Mouse (Mus musculus): ENCODE data around the gene Gcg. TPM values are rescaled to one million over a fixed set of nuclear protein-coding genes. Genes with fewer than 3 reads are reported as not detected.

Gene Gcg
- total RNA-seq (2021): not detected
- long read RNA-seq: 0 reads

- DNase-seq (ENCODE audit: low spot score in 2 of 2): no peak
Measured at GRCm38 (mm10) chr2:62483550-62483949, at the start of gene Gcg. Gcg (minus strand) TSS chr2:62483650.

- no peak for DNase-seq (ENCODE audit: low spot score in 2 of 2)
Measured at GRCm38 (mm10) chr2:62531065-62531464, 47.6 kb upstream of the Gcg start.

- DNase-seq (ENCODE audit: low spot score in 2 of 2): peak; percentile 37 to 64
Measured at GRCm38 (mm10) chr2:62526399-62526798, 42.9 kb upstream of the Gcg start.

- peak in 1 of 2 experiments; percentile 28 for DNase-seq (ENCODE audit: low spot score in 2 of 2)
Measured at GRCm38 (mm10) chr2:62517790-62518189, 34.3 kb upstream of the Gcg start.

- DNase-seq (ENCODE audit: low spot score in 2 of 2): no peak
Measured at GRCm38 (mm10) chr2:62514477-62514876, 31.0 kb upstream of the Gcg start.

DNA sequence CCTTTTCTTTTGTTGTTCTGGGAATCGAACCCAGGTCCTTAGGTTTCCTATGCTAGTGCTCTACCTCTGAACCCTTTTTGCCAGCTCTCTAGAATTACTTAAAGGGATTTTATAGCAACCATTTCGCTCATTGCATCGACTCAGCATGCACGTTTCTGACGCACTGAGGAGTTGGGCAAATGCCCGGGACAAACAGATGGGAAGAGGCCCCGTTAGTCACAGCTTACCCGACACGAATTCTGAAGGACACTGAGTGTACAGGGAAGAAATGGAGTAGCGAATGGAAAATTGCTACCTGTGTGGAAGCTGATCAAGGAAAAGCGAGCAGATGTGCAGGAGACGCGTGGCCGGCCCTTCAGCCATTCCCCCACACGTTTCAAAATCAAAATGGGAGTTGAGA is 30.0 kb upstream of the Gcg start:
- DNase-seq (ENCODE audit: low spot score in 2 of 2): peak; percentile 58 to 78

- no peak for DNase-seq (ENCODE audit: low spot score in 2 of 2)
Measured at GRCm38 (mm10) chr2:62507130-62507529, 23.7 kb upstream of the Gcg start.

- no peak for DNase-seq (ENCODE audit: low spot score in 2 of 2)
Measured at GRCm38 (mm10) chr2:62506441-62506840, 23.0 kb upstream of the Gcg start.

GRCm38 (mm10) chr2:62504269-62504796 is 20.9 kb upstream of the Gcg start:
- no peak for DNase-seq (ENCODE audit: low spot score in 2 of 2)

DNA sequence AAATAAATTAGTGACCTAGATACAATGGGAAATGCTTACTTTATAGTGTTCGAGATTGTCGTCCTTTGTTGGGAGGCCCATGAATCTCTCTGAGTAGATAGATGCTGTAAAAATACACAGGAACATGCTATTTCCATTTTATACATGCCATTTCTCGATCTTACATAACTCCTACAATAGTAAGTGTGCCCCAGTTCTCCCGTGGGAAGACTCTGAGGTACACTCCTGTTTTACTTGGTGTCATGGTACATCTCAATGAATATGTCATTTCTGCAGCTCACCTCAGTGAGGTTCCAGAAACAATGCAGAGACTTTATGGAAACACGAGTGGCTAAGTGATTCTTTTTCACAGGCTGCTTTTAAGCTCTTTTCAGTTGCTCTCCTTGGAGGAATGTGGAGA is 19.9 kb upstream of the Gcg start:
- DNase-seq (ENCODE audit: low spot score in 2 of 2): no peak

DNA sequence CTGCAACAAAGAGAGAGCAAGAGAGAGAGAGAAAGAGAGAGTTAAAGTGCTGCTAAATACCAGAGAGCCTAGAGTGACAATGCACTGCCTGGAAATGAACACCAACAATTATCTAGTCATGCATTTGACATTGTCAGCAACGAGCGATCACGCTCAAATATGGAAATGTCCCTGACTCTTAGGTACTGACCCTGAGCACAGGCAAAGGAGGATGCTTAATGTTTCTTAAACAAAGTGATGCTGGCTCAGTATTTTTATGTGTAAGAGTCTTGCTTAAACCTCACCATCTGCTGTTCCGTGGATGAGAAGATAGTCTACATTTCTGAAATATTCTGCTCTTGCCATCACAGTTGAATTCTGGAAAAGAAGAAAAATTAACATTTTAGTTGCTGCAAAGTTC is 19.1 kb upstream of the Gcg start:
- DNase-seq (ENCODE audit: low spot score in 2 of 2): peak; percentile 11 to 50

DNA sequence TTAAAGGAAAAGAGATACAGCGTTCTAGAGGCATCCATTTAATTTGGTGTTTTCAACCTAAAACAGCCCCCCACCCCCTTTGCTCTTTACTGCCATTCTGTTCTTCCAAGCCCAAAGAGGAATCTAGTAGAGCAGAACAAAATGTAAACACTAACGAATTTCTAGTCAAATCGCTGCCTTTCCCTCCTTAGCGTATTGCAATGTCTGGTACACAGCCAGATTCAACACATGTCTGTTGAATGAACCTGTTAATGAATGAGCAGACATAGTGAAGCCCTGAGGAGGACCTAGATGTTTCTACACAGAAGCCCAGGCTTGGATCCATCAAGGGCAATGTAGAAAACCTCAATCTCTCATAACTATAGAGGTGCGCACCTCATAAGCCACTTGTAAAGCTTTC is 15.4 kb upstream of the Gcg start:
- DNase-seq (ENCODE audit: low spot score in 2 of 2): no peak

GRCm38 (mm10) chr2:62498086-62498485 is 14.6 kb upstream of the Gcg start:
- DNase-seq (ENCODE audit: low spot score in 2 of 2): no peak

GRCm38 (mm10) chr2:62497333-62498002 is 14.0 kb upstream of the Gcg start:
- DNase-seq (ENCODE audit: low spot score in 2 of 2): no peak

- DNase-seq (ENCODE audit: low spot score in 2 of 2): no peak
Measured at GRCm38 (mm10) chr2:62495407-62495806, 12.0 kb upstream of the Gcg start.

- no peak for DNase-seq (ENCODE audit: low spot score in 2 of 2)
Measured at GRCm38 (mm10) chr2:62489832-62490231, 6.4 kb upstream of the Gcg start.

DNA sequence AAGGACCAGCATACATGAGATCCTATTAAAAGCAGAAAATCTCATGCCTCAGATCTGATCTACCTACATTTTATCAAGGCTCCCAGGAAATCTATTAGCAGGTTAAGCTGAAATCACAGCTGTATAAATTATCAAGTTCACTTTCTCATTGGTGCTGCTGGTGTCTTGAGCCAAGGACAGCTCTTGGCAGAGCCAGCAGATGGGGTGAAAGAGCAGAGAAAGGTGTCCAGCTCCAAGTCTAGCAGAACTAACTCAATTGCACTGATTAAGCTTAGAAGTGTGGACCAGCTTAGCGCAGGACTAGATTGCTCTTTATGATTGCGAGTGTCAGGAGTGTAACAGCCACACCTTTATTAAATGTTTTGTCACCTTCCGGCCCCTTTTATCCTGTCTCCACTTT is 1.5 kb upstream of the Gcg start:
- no peak for DNase-seq (ENCODE audit: low spot score in 2 of 2)

DNA sequence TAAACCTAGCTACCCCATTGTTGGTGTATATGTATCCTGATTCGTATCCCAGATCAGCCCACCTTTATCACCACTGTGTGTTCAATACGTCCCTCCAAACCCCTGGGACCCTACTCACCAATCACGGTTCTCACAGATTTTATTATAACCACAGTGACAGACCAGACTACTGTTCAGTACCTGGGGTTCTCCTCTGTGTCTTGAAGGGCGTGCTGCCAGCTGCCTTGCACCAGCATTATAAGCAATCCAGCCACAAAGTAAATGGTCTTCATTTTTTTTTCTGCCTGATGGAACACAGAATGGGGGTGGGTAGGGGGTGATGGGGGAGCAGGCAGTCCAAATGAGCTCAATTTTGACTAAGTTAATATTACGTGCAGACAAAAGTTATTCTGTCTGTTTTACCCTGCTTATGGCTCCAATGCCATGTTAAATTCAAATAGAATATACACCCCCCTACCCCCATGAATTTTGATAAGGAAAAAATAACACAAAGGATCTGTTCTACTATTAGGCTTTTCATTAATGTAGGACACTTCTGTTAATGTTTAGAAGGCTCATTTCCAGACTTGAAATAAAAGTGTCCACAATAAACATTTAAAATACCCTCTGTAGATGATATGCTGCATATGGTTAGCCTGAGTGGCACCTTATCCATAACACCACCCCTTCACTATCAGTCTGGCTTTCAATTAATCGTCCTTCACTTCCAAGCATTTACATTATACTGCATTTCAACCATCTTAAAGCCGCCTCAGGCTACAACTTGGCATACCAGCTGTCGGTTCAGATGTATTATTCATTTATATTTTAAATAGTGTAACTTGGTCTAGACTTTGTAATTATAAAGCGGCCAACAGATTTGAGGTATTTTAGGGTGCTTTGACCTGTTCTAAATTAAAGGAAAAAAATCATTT is 2.9 kb downstream of the Gcg start:
- no peak for DNase-seq (ENCODE audit: low spot score in 2 of 2)

DNA sequence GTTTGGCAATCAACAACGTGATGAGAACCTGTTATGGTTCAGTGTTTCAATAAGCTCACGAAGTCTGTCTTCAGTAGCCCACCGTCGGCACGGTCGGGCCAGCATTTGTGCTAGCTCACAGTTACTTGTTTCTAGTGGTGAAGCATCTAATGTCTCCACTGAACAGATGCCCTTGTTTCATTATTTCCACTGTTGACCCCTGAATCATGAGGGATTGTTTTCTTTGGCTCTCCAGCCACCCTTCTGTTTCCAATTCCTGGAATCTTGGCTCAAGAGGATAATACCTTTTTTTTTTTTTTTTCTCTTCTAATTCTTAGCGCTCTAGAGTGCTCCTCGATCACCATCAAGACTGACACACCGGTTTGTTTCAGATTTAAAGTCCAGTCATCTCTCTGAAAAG is 13.9 kb downstream of the Gcg start:
- DNase-seq (ENCODE audit: low spot score in 2 of 2): no peak

DNA sequence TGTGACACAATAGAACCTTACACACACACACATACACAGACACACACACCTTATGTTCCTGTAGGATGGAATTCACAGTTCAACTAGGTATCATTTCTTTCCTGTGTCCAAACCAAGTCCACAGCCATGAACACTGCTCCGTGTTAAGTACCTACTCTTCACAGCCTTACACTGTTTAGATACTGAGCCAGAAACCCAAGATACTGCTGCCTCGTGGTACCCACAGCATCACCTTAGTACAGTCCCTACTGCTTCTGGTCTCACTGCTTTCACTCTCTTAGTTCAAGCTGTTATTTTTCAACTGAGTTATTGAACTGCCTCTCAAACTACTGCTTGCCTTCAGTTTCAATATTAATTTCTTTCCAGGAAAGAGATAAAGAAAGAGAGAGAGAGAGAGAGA is 20.2 kb downstream of the Gcg start:
- no peak for DNase-seq (ENCODE audit: low spot score in 2 of 2)

DNA sequence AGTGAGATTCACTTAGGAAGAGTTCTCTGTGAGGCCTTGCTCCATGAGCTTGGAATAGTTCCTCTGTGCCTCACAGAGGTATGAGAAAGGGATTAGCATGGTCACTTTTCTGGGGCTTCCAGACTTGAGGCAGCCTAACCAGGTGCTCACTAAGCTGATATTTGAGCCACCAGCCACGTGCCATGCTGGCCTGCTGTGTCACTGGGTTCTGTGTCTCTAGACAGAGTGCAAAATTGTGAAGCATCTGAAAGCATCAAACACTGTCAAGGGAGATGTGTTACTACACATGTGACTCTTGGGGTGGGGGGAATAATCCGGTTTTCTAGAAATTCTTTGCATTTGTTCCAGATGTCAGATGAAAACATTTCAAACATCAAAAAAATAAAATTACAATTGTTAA is 21.3 kb downstream of the Gcg start:
- no peak for DNase-seq (ENCODE audit: low spot score in 2 of 2)

- no peak for DNase-seq (ENCODE audit: low spot score in 2 of 2)
Measured at GRCm38 (mm10) chr2:62460815-62461450, 22.5 kb downstream of the Gcg start.
